Comparison of ENCODE assay signal across 23 mouse cellular contexts in genomic region chr17:46603229-46603628, GRCm38 (mm10). TPM values are rescaled to one million over a fixed set of nuclear protein-coding genes. Genes with fewer than 3 reads are reported as not detected.
DNase-seq lines count a peak whose midpoint lies in the region; ATAC-seq and TF ChIP-seq lines count a peak whose summit lies in the region.
"Had no signal": no experiment of that assay in that cellular context is flagged by ENCODE, and none has a peak within 500 bp of the region (broad histone marks: within the 10 kb centered on the region; RNA-seq: fewer than 3 reads in every experiment).

No protein-coding gene starts in this region.

- peak; percentile 19 for TF ChIP-seq RAD21 in MEL (IDR thresholded peaks at IDR 0.05; ENCODE audit: low read depth, low read length)

- no peak overlapping the region for H3K4me2 ChIP-seq in intestine, postnatal 0 days (replicated peaks; ENCODE audit: low read depth)
- no peak overlapping the region for H3K4me2 ChIP-seq in intestine, embryonic 16.5 days (ENCODE audit: low read depth, low read length)
- no peak overlapping the region for H3K4me2 ChIP-seq in lung, embryonic 16.5 days (ENCODE audit: low read depth, low read length)
- H3K4me2 ChIP-seq: heart, embryonic 15.5 days; intestine, embryonic 15.5 days; liver, embryonic 13.5 days; midbrain, embryonic 15.5 days had no signal

- no peak for DNase-seq in lung, adult 18-20 months
- no peak for DNase-seq in MEL (ENCODE audit: low read depth, low spot score)
- no peak for DNase-seq in layer of hippocampus, adult 18-20 months (ENCODE audit: low spot score in 2 of 2)
- DNase-seq in cerebellum, postnatal 36 days = no peak
- DNase-seq: adrenal gland, postnatal 14 days; B cell, adult 2 months; cerebellum, adult 2 months; cerebellum, postnatal 25 days; embryo, embryonic 11 days; gastrocnemius, postnatal 25 days; heart, adult 2 months; heart, postnatal 4 days; left cerebral cortex, postnatal 4 days; liver, embryonic 13.5 days; lung, postnatal 36 days had no signal

- H3K4me3 ChIP-seq in intestine, postnatal 0 days (ENCODE audit: low read depth, low read length) = no peak overlapping the region
- no peak overlapping the region for H3K4me3 ChIP-seq in intestine, embryonic 16.5 days (ENCODE audit: low read length)
- H3K4me3 ChIP-seq in lung, embryonic 16.5 days (ENCODE audit: low read length) = no peak overlapping the region
- H3K4me3 ChIP-seq in MEL (ENCODE audit: control insufficient read depth in 1 of 2, insufficient read depth in 1 of 2, low read depth in 2 of 2, low read length in 2 of 2) (no peak overlapping the region), macrophage (ENCODE audit: inconsistent target) (no peak overlapping the region)
- H3K4me3 ChIP-seq: heart, adult 2 months; heart, embryonic 15.5 days; intestine, embryonic 15.5 days; liver, embryonic 13.5 days; midbrain, embryonic 15.5 days had no signal

- no peaks in the 10 kb centered on the region for H3K9me3 ChIP-seq in intestine, postnatal 0 days (ENCODE audit: control insufficient read depth)
- no peaks in the 10 kb centered on the region for H3K9me3 ChIP-seq in intestine, embryonic 16.5 days (ENCODE audit: control insufficient read depth, low read length)
- no peaks in the 10 kb centered on the region for H3K9me3 ChIP-seq in lung, embryonic 16.5 days (ENCODE audit: control insufficient read depth, low read length)
- no peaks in the 10 kb centered on the region for H3K9me3 ChIP-seq in MEL (replicated peaks; ENCODE audit: insufficient read depth, low read length)
- H3K9me3 ChIP-seq: heart, embryonic 15.5 days; intestine, embryonic 15.5 days; liver, embryonic 13.5 days; midbrain, embryonic 15.5 days had no signal

- H3K36me3 ChIP-seq in intestine, postnatal 0 days (ENCODE audit: control insufficient read depth, insufficient read depth) = no peaks in the 10 kb centered on the region
- H3K36me3 ChIP-seq in intestine, embryonic 16.5 days (ENCODE audit: control insufficient read depth, insufficient read depth, low read length) = no peaks in the 10 kb centered on the region
- peaks cover 2% of the 10 kb centered on the region; the same call in 1 of the 2 replicates for H3K36me3 ChIP-seq in lung, embryonic 16.5 days (ENCODE audit: control insufficient read depth, insufficient read depth, low read length)
- H3K36me3 ChIP-seq in MEL (ENCODE audit: control insufficient read depth in 1 of 2, insufficient read depth in 2 of 2, low read length in 2 of 2) (no peaks in the 10 kb centered on the region), macrophage (ENCODE audit: inconsistent target) (no peaks in the 10 kb centered on the region)
- H3K36me3 ChIP-seq: heart, embryonic 15.5 days; intestine, embryonic 15.5 days; liver, embryonic 13.5 days; midbrain, embryonic 15.5 days had no signal

- no peaks in the 10 kb centered on the region for H3K4me1 ChIP-seq in intestine, postnatal 0 days (replicated peaks; ENCODE audit: control insufficient read depth, insufficient read depth, low read length)
- peaks cover 11% of the 10 kb centered on the region; the same call in 1 of the 2 replicates for H3K4me1 ChIP-seq in intestine, embryonic 16.5 days (ENCODE audit: control insufficient read depth, insufficient read depth, low read length)
- peaks cover 19% of the 10 kb centered on the region for H3K4me1 ChIP-seq in lung, embryonic 16.5 days (replicated peaks; ENCODE audit: control insufficient read depth, insufficient read depth, low read length)
- no peaks in the 10 kb centered on the region for H3K4me1 ChIP-seq in MEL (ENCODE audit: control insufficient read depth in 1 of 2, insufficient read depth in 2 of 2, low read length in 2 of 2)

- TF ChIP-seq CTCF in intestine, postnatal 0 days (IDR thresholded peaks at IDR 0.05; ENCODE audit: low read depth) = 0 out of 2 replicates have a peak, but pooled peaks have one; percentile 12
- TF ChIP-seq CTCF in MEL (IDR thresholded peaks at IDR 0.05 in 2 of 3, conservative IDR thresholded peaks at IDR 0.05 in 1 of 3; ENCODE audit: control insufficient read depth in 1 of 3, insufficient read depth in 1 of 3, low read depth in 2 of 3, low read length in 3 of 3, poor library complexity in 1 of 3, severe bottlenecking in 1 of 3) = peak in 2 of 3 experiments; percentile 17 to 30; a peak in 1 of 6 replicates

- H3K79me2 ChIP-seq in MEL (ENCODE audit: control insufficient read depth, insufficient read depth, low read length, poor library complexity) (no peaks in the 10 kb centered on the region), macrophage (ENCODE audit: inconsistent target) (no peaks in the 10 kb centered on the region)

- H3K9ac ChIP-seq in intestine, postnatal 0 days (ENCODE audit: low read depth, low read length) = no peak overlapping the region
- H3K9ac ChIP-seq in intestine, embryonic 16.5 days (ENCODE audit: low read depth, low read length) = no peak overlapping the region
- no peak overlapping the region for H3K9ac ChIP-seq in lung, embryonic 16.5 days (ENCODE audit: low read length)
- H3K9ac ChIP-seq in MEL (ENCODE audit: control insufficient read depth, low read depth, low read length, poor library complexity, severe bottlenecking) = no peak overlapping the region
- H3K9ac ChIP-seq: heart, embryonic 15.5 days; intestine, embryonic 15.5 days; liver, embryonic 13.5 days; midbrain, embryonic 15.5 days had no signal

- 88% methylated on average over 4 of the region's 4 CpGs for WGBS in intestine, postnatal 0 days
- 96% methylated on average over 4 of the region's 4 CpGs for WGBS in intestine, embryonic 16.5 days
- 94% methylated on average over 4 of the region's 4 CpGs for WGBS in lung, embryonic 16.5 days
- WGBS in macrophage (ENCODE audit: missing documents) = 100% methylated on average over 4 of the region's 4 CpGs

- TF ChIP-seq EP300 in MEL (IDR thresholded peaks at IDR 0.05; ENCODE audit: low read depth in 1 of 2, low read length in 2 of 2) = no peak

- no peak for ATAC-seq in intestine, postnatal 0 days
- no peak for ATAC-seq in intestine, embryonic 16.5 days
- ATAC-seq in lung, embryonic 16.5 days (ENCODE audit: low read depth) = no peak
- ATAC-seq: hindbrain, embryonic 16.5 days; intestine, embryonic 15.5 days; midbrain, embryonic 15.5 days had no signal

- no peak for TF ChIP-seq POLR2A in MEL (IDR thresholded peaks at IDR 0.05; ENCODE audit: control insufficient read depth in 1 of 2, insufficient read depth in 1 of 2, low read depth in 1 of 2, low read length in 2 of 2, poor library complexity in 1 of 2)

- H3K27ac ChIP-seq in intestine, postnatal 0 days (ENCODE audit: low read depth, low read length) = no peak overlapping the region
- H3K27ac ChIP-seq in intestine, embryonic 16.5 days (ENCODE audit: low read length) = no peak overlapping the region
- peak overlapping the region; percentile 16; the same call in 1 of the 2 replicates for H3K27ac ChIP-seq in lung, embryonic 16.5 days (ENCODE audit: low read length)
- H3K27ac ChIP-seq in MEL (ENCODE audit: control insufficient read depth, low read depth, low read length) (no peak overlapping the region), macrophage (peak overlapping the region; percentile 45; the same call in 1 of the 2 replicates)
- H3K27ac ChIP-seq: heart, adult 2 months; intestine, embryonic 15.5 days; liver, embryonic 13.5 days; midbrain, embryonic 15.5 days had no signal

- H3K27me3 ChIP-seq in intestine, postnatal 0 days (replicated peaks; ENCODE audit: control insufficient read depth, insufficient read depth, low read length) = no peaks in the 10 kb centered on the region
- no peaks in the 10 kb centered on the region for H3K27me3 ChIP-seq in intestine, embryonic 16.5 days (replicated peaks; ENCODE audit: control insufficient read depth, insufficient read depth, low read length)
- no peaks in the 10 kb centered on the region for H3K27me3 ChIP-seq in lung, embryonic 16.5 days (ENCODE audit: control insufficient read depth, insufficient read depth, low read depth, low read length)
- peaks cover 0 to 1% of the 10 kb centered on the region in 2 experiments; a peak in 1 of 4 replicates for H3K27me3 ChIP-seq in MEL (ENCODE audit: control insufficient read depth in 1 of 2, insufficient read depth in 2 of 2, low read length in 2 of 2)
- H3K27me3 ChIP-seq: heart, embryonic 15.5 days; intestine, embryonic 15.5 days; liver, embryonic 13.5 days; midbrain, embryonic 15.5 days had no signal

RNA-seq across cellular contexts. Expression of gene Ptk7, which starts 26.1 kb away (rescaled TPM):
- 13.7 and 14.7 TPM in 2 replicates for polyA plus RNA-seq in intestine, postnatal 0 days (2015; fragmentation: Nextera tagmentation; extraction: Ambion mirVana)
- polyA plus RNA-seq in intestine, embryonic 16.5 days (2015; fragmentation: Nextera tagmentation; extraction: Ambion mirVana) = 53.2 and 54.4 TPM in 2 replicates
- polyA plus RNA-seq in lung, embryonic 16.5 days (2015; fragmentation: Nextera tagmentation; extraction: Ambion mirVana) = 141 and 143 TPM in 2 replicates
- total RNA-seq in MEL (2012; rRNA removed) = 0.04 and 0.39 TPM in 2 replicates
- polyA plus RNA-seq in MEL (2012; ENCODE audit: insufficient read depth in 1 of 2, insufficient read length in 2 of 2, low read depth in 1 of 2, low replicate concordance in 2 of 2, missing spikeins in 1 of 2) (under 1 TPM in 1 of 2 experiments, not detected in 1; 0.10 TPM), macrophage (2018) (0.04 to 0.14 TPM in 2 of 3 replicates, not detected in the other)
- 1 to 10 TPM in 2 of 26 experiments, under 1 TPM in 6, not detected in 18; 0.19 to 8.8 (median 0.39) TPM for total RNA-seq in macrophage (2018; cell fraction: chromatin; rRNA removed)
- under 1 TPM in 15 of 26 experiments, not detected in 11; 0.03 to 0.19 (median 0.04) TPM for total RNA-seq in macrophage (2018; cell fraction: cytosol; rRNA removed)
- total RNA-seq in macrophage (2018; cell fraction: nucleus; rRNA removed) = 1 to 10 TPM in 1 of 26 experiments, under 1 TPM in 5, not detected in 20; 0.15 to 1.6 (median 0.18) TPM
- total RNA-seq in layer of hippocampus, adult 18-20 months (2021) = 1 to 10 TPM; 8.0 to 9.0 TPM

RNA-seq across cellular contexts. Expression of gene Klc4, which starts 42.6 kb away (rescaled TPM):
- polyA plus RNA-seq in intestine, postnatal 0 days (2015; fragmentation: Nextera tagmentation; extraction: Ambion mirVana) = 102 and 107 TPM in 2 replicates
- polyA plus RNA-seq in intestine, embryonic 16.5 days (2015; fragmentation: Nextera tagmentation; extraction: Ambion mirVana) = 93.7 and 104 TPM in 2 replicates
- 27.6 and 30.8 TPM in 2 replicates for polyA plus RNA-seq in lung, embryonic 16.5 days (2015; fragmentation: Nextera tagmentation; extraction: Ambion mirVana)
- 4.6 and 5.4 TPM in 2 replicates for total RNA-seq in MEL (2012; rRNA removed)
- polyA plus RNA-seq in MEL (2012; ENCODE audit: insufficient read depth in 1 of 2, insufficient read length in 2 of 2, low read depth in 1 of 2, low replicate concordance in 2 of 2, missing spikeins in 1 of 2) (1 to 10 TPM in 1 of 2 experiments, not detected in 1; 9.5 TPM), macrophage (2018) (41.6 to 48.1 TPM (median 47.7 TPM) in 3 replicates)
- total RNA-seq in macrophage (2018; cell fraction: chromatin; rRNA removed) = 10 to 100 TPM in 18 of 26 experiments, 1 to 10 TPM in 7, under 1 TPM in 1; 0.75 to 65.3 (median 13.7) TPM
- total RNA-seq in macrophage (2018; cell fraction: cytosol; rRNA removed) = 10 to 100 TPM; 21.0 to 67.7 (median 39.1) TPM
- total RNA-seq in macrophage (2018; cell fraction: nucleus; rRNA removed) = 10 to 100 TPM in 21 of 26 experiments, 1 to 10 TPM in 5; 5.5 to 47.7 (median 18.4) TPM
- total RNA-seq in layer of hippocampus, adult 18-20 months (2021) = 10 to 100 TPM; 22.4 to 22.6 TPM

RNA-seq across cellular contexts. Expression of gene Mrpl2, which starts 42.8 kb away (rescaled TPM):
- polyA plus RNA-seq in intestine, postnatal 0 days (2015; fragmentation: Nextera tagmentation; extraction: Ambion mirVana) = 138 and 139 TPM in 2 replicates
- polyA plus RNA-seq in intestine, embryonic 16.5 days (2015; fragmentation: Nextera tagmentation; extraction: Ambion mirVana) = 164 and 170 TPM in 2 replicates
- polyA plus RNA-seq in lung, embryonic 16.5 days (2015; fragmentation: Nextera tagmentation; extraction: Ambion mirVana) = 93.0 and 97.4 TPM in 2 replicates
- 224 and 237 TPM in 2 replicates for total RNA-seq in MEL (2012; rRNA removed)
- 100 to 1,000 TPM in 1 of 2 experiments, not detected in 1; 207 TPM for polyA plus RNA-seq in MEL (2012; ENCODE audit: insufficient read depth in 1 of 2, insufficient read length in 2 of 2, low read depth in 1 of 2, low replicate concordance in 2 of 2, missing spikeins in 1 of 2)
- 10 to 100 TPM in 14 of 26 experiments, 1 to 10 TPM in 12; 2.0 to 26.5 (median 12.4) TPM for total RNA-seq in macrophage (2018; cell fraction: chromatin; rRNA removed)
- 10 to 100 TPM; 23.2 to 51.7 (median 39.6) TPM for total RNA-seq in macrophage (2018; cell fraction: cytosol; rRNA removed)
- total RNA-seq in macrophage (2018; cell fraction: nucleus; rRNA removed) = 10 to 100 TPM in 21 of 26 experiments, 1 to 10 TPM in 5; 4.9 to 37.1 (median 15.6) TPM
- polyA plus RNA-seq in macrophage (2018) = 34.1 to 78.8 TPM (median 41.5 TPM) in 3 replicates
- 10 to 100 TPM; 53.1 to 60.7 TPM for total RNA-seq in layer of hippocampus, adult 18-20 months (2021)

RNA-seq across cellular contexts. Expression of gene Cul7, which starts 46.9 kb away (rescaled TPM):
- polyA plus RNA-seq in intestine, postnatal 0 days (2015; fragmentation: Nextera tagmentation; extraction: Ambion mirVana) = 18.0 and 19.2 TPM in 2 replicates
- 42.4 and 43.1 TPM in 2 replicates for polyA plus RNA-seq in intestine, embryonic 16.5 days (2015; fragmentation: Nextera tagmentation; extraction: Ambion mirVana)
- polyA plus RNA-seq in lung, embryonic 16.5 days (2015; fragmentation: Nextera tagmentation; extraction: Ambion mirVana) = 49.1 and 50.8 TPM in 2 replicates
- 32.6 and 35.1 TPM in 2 replicates for total RNA-seq in MEL (2012; rRNA removed)
- polyA plus RNA-seq in MEL (2012; ENCODE audit: insufficient read depth in 1 of 2, insufficient read length in 2 of 2, low read depth in 1 of 2, low replicate concordance in 2 of 2, missing spikeins in 1 of 2) (10 to 100 TPM; 35.8 to 45.8 TPM), macrophage (2018) (6.2 to 8.8 TPM (median 7.3 TPM) in 3 replicates)
- 10 to 100 TPM in 16 of 26 experiments, 1 to 10 TPM in 10; 2.7 to 30.0 (median 12.8) TPM for total RNA-seq in macrophage (2018; cell fraction: chromatin; rRNA removed)
- 10 to 100 TPM in 8 of 26 experiments, 1 to 10 TPM in 18; 3.3 to 13.4 (median 6.7) TPM for total RNA-seq in macrophage (2018; cell fraction: cytosol; rRNA removed)
- 10 to 100 TPM in 10 of 26 experiments, 1 to 10 TPM in 16; 4.2 to 18.6 (median 8.9) TPM for total RNA-seq in macrophage (2018; cell fraction: nucleus; rRNA removed)
- total RNA-seq in layer of hippocampus, adult 18-20 months (2021) = 10 to 100 TPM; 18.9 to 20.2 TPM

RNA-seq across cellular contexts. Expression of gene Srf, which starts 47.3 kb away (rescaled TPM):
- polyA plus RNA-seq in intestine, postnatal 0 days (2015; fragmentation: Nextera tagmentation; extraction: Ambion mirVana) = 5.1 and 5.2 TPM in 2 replicates
- 4.9 and 5.9 TPM in 2 replicates for polyA plus RNA-seq in intestine, embryonic 16.5 days (2015; fragmentation: Nextera tagmentation; extraction: Ambion mirVana)
- polyA plus RNA-seq in lung, embryonic 16.5 days (2015; fragmentation: Nextera tagmentation; extraction: Ambion mirVana) = 6.1 and 6.5 TPM in 2 replicates
- 38.9 and 43.9 TPM in 2 replicates for total RNA-seq in MEL (2012; rRNA removed)
- polyA plus RNA-seq in MEL (2012; ENCODE audit: insufficient read depth in 1 of 2, insufficient read length in 2 of 2, low read depth in 1 of 2, low replicate concordance in 2 of 2, missing spikeins in 1 of 2) (100 to 1,000 TPM in 1 of 2 experiments, not detected in 1; 114 TPM), macrophage (2018) (15.1 to 25.6 TPM (median 25.2 TPM) in 3 replicates)
- total RNA-seq in macrophage (2018; cell fraction: chromatin; rRNA removed) = 10 to 100 TPM; 11.4 to 46.5 (median 20.8) TPM
- total RNA-seq in macrophage (2018; cell fraction: cytosol; rRNA removed) = 10 to 100 TPM; 17.0 to 48.7 (median 22.0) TPM
- 10 to 100 TPM; 12.3 to 41.6 (median 22.8) TPM for total RNA-seq in macrophage (2018; cell fraction: nucleus; rRNA removed)
- 10 to 100 TPM; 80.8 to 89.0 TPM for total RNA-seq in layer of hippocampus, adult 18-20 months (2021)

Comparison
In these comparisons a context has a peak if more than half of its experiments do, and no peak if none do; other contexts are left out.
1. H3K27ac ChIP-seq: peak in lung, embryonic 16.5 days (single experiment) and macrophage (single experiment); none in intestine, postnatal 0 days (single experiment), intestine, embryonic 16.5 days (single experiment) and MEL (single experiment).
2. RNA of gene Ptk7, which starts 26.1 kb away (polyA plus RNA-seq): 141 to 143 TPM in lung, embryonic 16.5 days, 53.2 to 54.4 TPM in intestine, embryonic 16.5 days and 13.7 to 14.7 TPM in intestine, postnatal 0 days; 0.10 TPM in MEL and 0.04 to 0.14 TPM in macrophage; every median in the first group is over 10 times any median in the second.